Mouse (Mus musculus): ENCODE results near the gene Dpp10. TPM values are rescaled to one million over a fixed set of nuclear protein-coding genes. Genes with fewer than 3 reads are reported as not detected.

Gene Dpp10
- polyA plus RNA-seq, 1 experiment from 2014 or later, result 0.03 TPM

GRCm38 (mm10) chr1:124002797-124003196, 42.6 kb downstream of the Dpp10 start:
- Histone ChIP-seq H3K36me3 (ENCODE audit: control insufficient read depth, insufficient read depth, low read length) (no peaks in the 10 kb centered on the region), H3K4me2 (ENCODE audit: low read depth, low read length) (no peak overlapping the region), H3K4me3 (ENCODE audit: low read length) (no peak overlapping the region), H3K27ac (ENCODE audit: low read length) (no peak overlapping the region), H3K9me3 (ENCODE audit: control insufficient read depth, low read length) (no peaks in the 10 kb centered on the region), H3K27me3 (ENCODE audit: control insufficient read depth, insufficient read depth, low read depth, low read length) (no peaks in the 10 kb centered on the region), H3K9ac (ENCODE audit: low read length) (no peak overlapping the region), H3K4me1 (replicated peaks; ENCODE audit: control insufficient read depth, insufficient read depth, low read length) (no peaks in the 10 kb centered on the region)
- 50% methylated on average over 6 of the region's 6 CpGs for whole genome bisulfite sequencing
- no peak for ATAC-seq (ENCODE audit: low read depth)

- H3K27me3 ChIP-seq (ENCODE audit: control insufficient read depth, insufficient read depth, low read depth, low read length), result no peaks in the 10 kb centered on the region
- no peaks in the 10 kb centered on the region for H3K36me3 ChIP-seq (ENCODE audit: control insufficient read depth, insufficient read depth, low read length)
- no peak for ATAC-seq (ENCODE audit: low read depth)
- no peaks in the 10 kb centered on the region for H3K4me1 ChIP-seq (replicated peaks; ENCODE audit: control insufficient read depth, insufficient read depth, low read length)
- H3K27ac ChIP-seq (ENCODE audit: low read length), result no peak overlapping the region
- no peaks in the 10 kb centered on the region for H3K9me3 ChIP-seq (ENCODE audit: control insufficient read depth, low read length)
- H3K4me3 ChIP-seq (ENCODE audit: low read length), result no peak overlapping the region
- no peak overlapping the region for H3K4me2 ChIP-seq (ENCODE audit: low read depth, low read length)
- H3K9ac ChIP-seq (ENCODE audit: low read length), result no peak overlapping the region
- 83% methylated on average over 3 of the region's 3 CpGs for WGBS
These were observed 49.6 kb downstream of the Dpp10 start for GRCm38 (mm10) chr1:123995780-123996179.

GRCm38 (mm10) chr1:123985324-123986024, 59.9 kb downstream of the Dpp10 start:
- Histone ChIP-seq H3K27me3 (ENCODE audit: control insufficient read depth, insufficient read depth, low read depth, low read length) (no peaks in the 10 kb centered on the region), H3K4me2 (ENCODE audit: low read depth, low read length) (no peak overlapping the region), H3K9ac (ENCODE audit: low read length) (no peak overlapping the region), H3K27ac (ENCODE audit: low read length) (no peak overlapping the region), H3K4me1 (replicated peaks; ENCODE audit: control insufficient read depth, insufficient read depth, low read length) (no peaks in the 10 kb centered on the region), H3K4me3 (ENCODE audit: low read length) (no peak overlapping the region), H3K36me3 (ENCODE audit: control insufficient read depth, insufficient read depth, low read length) (no peaks in the 10 kb centered on the region), H3K9me3 (ENCODE audit: control insufficient read depth, low read length) (no peaks in the 10 kb centered on the region)
- WGBS, result 52% methylated on average over 2 of the region's 2 CpGs
- no peak for ATAC-seq (ENCODE audit: low read depth)

GRCm38 (mm10) chr1:123978597-123978996, 66.8 kb downstream of the Dpp10 start:
- no peak overlapping the region for H3K4me2 ChIP-seq (ENCODE audit: low read depth, low read length)
- no peak overlapping the region for H3K4me3 ChIP-seq (ENCODE audit: low read length)
- H3K4me1 ChIP-seq (replicated peaks; ENCODE audit: control insufficient read depth, insufficient read depth, low read length), result no peaks in the 10 kb centered on the region
- H3K27ac ChIP-seq (ENCODE audit: low read length), result no peak overlapping the region
- no peak for ATAC-seq (ENCODE audit: low read depth)
- H3K36me3 ChIP-seq (ENCODE audit: control insufficient read depth, insufficient read depth, low read length), result no peaks in the 10 kb centered on the region
- H3K9ac ChIP-seq (ENCODE audit: low read length), result no peak overlapping the region
- no peaks in the 10 kb centered on the region for H3K9me3 ChIP-seq (ENCODE audit: control insufficient read depth, low read length)
- H3K27me3 ChIP-seq (ENCODE audit: control insufficient read depth, insufficient read depth, low read depth, low read length), result no peaks in the 10 kb centered on the region
- 53% methylated on average over 1 of the region's 1 CpGs for WGBS

- 14% methylated on average over 3 of the region's 3 CpGs for WGBS
- ATAC-seq (ENCODE audit: low read depth), result no peak
- no peaks in the 10 kb centered on the region for H3K36me3 ChIP-seq (ENCODE audit: control insufficient read depth, insufficient read depth, low read length)
- no peak overlapping the region for H3K27ac ChIP-seq (ENCODE audit: low read length)
- H3K9ac ChIP-seq (ENCODE audit: low read length), result no peak overlapping the region
- H3K4me1 ChIP-seq (replicated peaks; ENCODE audit: control insufficient read depth, insufficient read depth, low read length), result no peaks in the 10 kb centered on the region
- no peak overlapping the region for H3K4me3 ChIP-seq (ENCODE audit: low read length)
- no peak overlapping the region for H3K4me2 ChIP-seq (ENCODE audit: low read depth, low read length)
- no peaks in the 10 kb centered on the region for H3K9me3 ChIP-seq (ENCODE audit: control insufficient read depth, low read length)
- no peaks in the 10 kb centered on the region for H3K27me3 ChIP-seq (ENCODE audit: control insufficient read depth, insufficient read depth, low read depth, low read length)
These were observed 70.7 kb downstream of the Dpp10 start for GRCm38 (mm10) chr1:123974621-123975020.

GRCm38 (mm10) chr1:123946149-123946548, 99.2 kb downstream of the Dpp10 start:
- 71% methylated on average over 4 of the region's 4 CpGs for WGBS
- Histone ChIP-seq H3K4me2 (ENCODE audit: low read depth, low read length) (no peak overlapping the region), H3K4me3 (ENCODE audit: low read length) (no peak overlapping the region), H3K36me3 (ENCODE audit: control insufficient read depth, insufficient read depth, low read length) (no peaks in the 10 kb centered on the region), H3K9ac (ENCODE audit: low read length) (no peak overlapping the region), H3K4me1 (replicated peaks; ENCODE audit: control insufficient read depth, insufficient read depth, low read length) (no peaks in the 10 kb centered on the region), H3K27ac (ENCODE audit: low read length) (no peak overlapping the region), H3K9me3 (ENCODE audit: control insufficient read depth, low read length) (no peaks in the 10 kb centered on the region), H3K27me3 (ENCODE audit: control insufficient read depth, insufficient read depth, low read depth, low read length) (no peaks in the 10 kb centered on the region)
- ATAC-seq (ENCODE audit: low read depth), result no peak

GRCm38 (mm10) chr1:123940826-123941225, 104.5 kb downstream of the Dpp10 start:
- no peak for ATAC-seq (ENCODE audit: low read depth)
- H3K4me2 ChIP-seq (ENCODE audit: low read depth, low read length), result no peak overlapping the region
- no peaks in the 10 kb centered on the region for H3K4me1 ChIP-seq (replicated peaks; ENCODE audit: control insufficient read depth, insufficient read depth, low read length)
- no peaks in the 10 kb centered on the region for H3K36me3 ChIP-seq (ENCODE audit: control insufficient read depth, insufficient read depth, low read length)
- no peaks in the 10 kb centered on the region for H3K9me3 ChIP-seq (ENCODE audit: control insufficient read depth, low read length)
- no peak overlapping the region for H3K27ac ChIP-seq (ENCODE audit: low read length)
- 81% methylated on average over 1 of the region's 1 CpGs for WGBS
- H3K4me3 ChIP-seq (ENCODE audit: low read length), result no peak overlapping the region
- H3K9ac ChIP-seq (ENCODE audit: low read length), result no peak overlapping the region
- H3K27me3 ChIP-seq (ENCODE audit: control insufficient read depth, insufficient read depth, low read depth, low read length), result no peaks in the 10 kb centered on the region

- Histone ChIP-seq H3K4me1 (replicated peaks; ENCODE audit: control insufficient read depth, insufficient read depth, low read length) (no peaks in the 10 kb centered on the region), H3K9me3 (ENCODE audit: control insufficient read depth, low read length) (no peaks in the 10 kb centered on the region), H3K36me3 (ENCODE audit: control insufficient read depth, insufficient read depth, low read length) (no peaks in the 10 kb centered on the region), H3K27me3 (ENCODE audit: control insufficient read depth, insufficient read depth, low read depth, low read length) (no peaks in the 10 kb centered on the region), H3K27ac (ENCODE audit: low read length) (no peak overlapping the region), H3K4me3 (ENCODE audit: low read length) (no peak overlapping the region), H3K9ac (ENCODE audit: low read length) (no peak overlapping the region), H3K4me2 (ENCODE audit: low read depth, low read length) (no peak overlapping the region)
- ATAC-seq (ENCODE audit: low read depth), result no peak
- 55% methylated on average over 7 of the region's 7 CpGs for WGBS
These were observed 111.3 kb downstream of the Dpp10 start for GRCm38 (mm10) chr1:123933812-123934727.

GRCm38 (mm10) chr1:123928003-123928370, 117.4 kb downstream of the Dpp10 start:
- H3K9me3 ChIP-seq (ENCODE audit: control insufficient read depth, low read length), result no peaks in the 10 kb centered on the region
- H3K36me3 ChIP-seq (ENCODE audit: control insufficient read depth, insufficient read depth, low read length), result no peaks in the 10 kb centered on the region
- 68% methylated on average over 3 of the region's 3 CpGs for WGBS
- H3K4me3 ChIP-seq (ENCODE audit: low read length), result no peak overlapping the region
- H3K27me3 ChIP-seq (ENCODE audit: control insufficient read depth, insufficient read depth, low read depth, low read length), result no peaks in the 10 kb centered on the region
- no peaks in the 10 kb centered on the region for H3K4me1 ChIP-seq (replicated peaks; ENCODE audit: control insufficient read depth, insufficient read depth, low read length)
- H3K9ac ChIP-seq (ENCODE audit: low read length), result no peak overlapping the region
- no peak overlapping the region for H3K4me2 ChIP-seq (ENCODE audit: low read depth, low read length)
- no peak for ATAC-seq (ENCODE audit: low read depth)
- no peak overlapping the region for H3K27ac ChIP-seq (ENCODE audit: low read length)
